Mouse (Mus musculus): Measurements from ENCODE around the gene Mitd1. TPM values are rescaled to one million over a fixed set of nuclear protein-coding genes. Genes with fewer than 3 reads are reported as not detected.

The Mitd1 gene
- polyA plus RNA-seq, 1 experiment from 2014 or later, result 29.1 TPM

DNA sequence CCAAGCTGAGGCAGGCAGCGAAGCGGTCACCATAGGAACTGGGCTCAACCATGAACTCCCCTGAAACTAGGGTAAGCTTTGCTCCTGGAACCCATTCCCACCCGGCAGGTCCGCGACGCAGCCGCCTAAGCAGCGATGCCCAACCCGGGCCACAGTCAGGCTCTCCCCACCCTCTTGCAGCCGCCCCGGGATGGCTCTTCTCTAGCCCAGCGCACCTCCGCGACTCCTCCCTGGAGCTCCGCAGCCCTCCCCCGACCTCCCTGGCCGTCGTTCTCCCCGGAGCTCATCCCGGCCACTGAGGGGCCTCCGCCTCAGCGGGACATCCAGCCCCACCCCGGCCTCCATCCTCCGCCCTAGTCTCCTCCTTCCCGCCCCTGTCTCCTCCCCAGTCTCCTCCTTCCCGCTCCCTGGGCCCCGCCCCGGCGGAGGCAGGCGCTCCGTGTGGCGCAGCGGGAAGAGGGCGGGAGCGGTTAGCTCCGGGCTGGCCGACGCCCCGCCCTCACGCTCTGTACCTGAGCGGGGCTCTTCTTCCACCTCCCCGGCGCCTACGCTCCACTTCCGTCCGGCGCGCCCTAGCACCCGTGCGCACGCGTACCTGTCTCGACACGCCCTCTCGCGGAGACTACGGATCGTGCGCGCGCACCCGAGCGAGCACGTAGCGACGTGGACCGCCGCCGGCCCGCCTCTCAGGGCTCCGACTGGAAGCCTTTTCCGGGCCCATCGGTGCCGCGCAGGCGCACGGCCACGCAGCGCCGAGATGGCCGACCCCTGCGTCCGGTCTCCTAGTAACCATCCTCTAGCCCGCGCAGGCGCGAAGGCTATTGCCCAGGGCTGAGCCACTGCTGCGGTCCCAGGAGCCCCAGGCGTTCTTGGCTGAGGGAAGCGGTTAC is 25.5 kb downstream of the Mitd1 start:
- no peaks in the 10 kb centered on the region for H3K9me3 ChIP-seq (ENCODE audit: control insufficient read depth, low read length)
- no peaks in the 10 kb centered on the region for H3K27me3 ChIP-seq (replicated peaks; ENCODE audit: control insufficient read depth, insufficient read depth, low read length)
- peak overlapping the region; percentile 57 for H3K9ac ChIP-seq (ENCODE audit: low read length)
- no peaks in the 10 kb centered on the region for H3K4me1 ChIP-seq (replicated peaks; ENCODE audit: control insufficient read depth, insufficient read depth, low read length)
- no peaks in the 10 kb centered on the region for H3K36me3 ChIP-seq (ENCODE audit: control insufficient read depth, insufficient read depth, low read length)
- peak overlapping the region; percentile 58 for H3K27ac ChIP-seq (ENCODE audit: low read depth)
- H3K4me2 ChIP-seq (ENCODE audit: low read length), result peak overlapping the region; percentile 64
- under 1% methylated on average over 89 of the region's 90 CpGs for WGBS
- ATAC-seq (replicated peaks; ENCODE audit: low FRiP score, low TSS enrichment, low read depth), result peak; percentile 99
- H3K4me3 ChIP-seq (ENCODE audit: low read depth, low read length), result peak overlapping the region; percentile 55
- DNase-seq (ENCODE audit: low spot score), result peak; percentile 97

DNA sequence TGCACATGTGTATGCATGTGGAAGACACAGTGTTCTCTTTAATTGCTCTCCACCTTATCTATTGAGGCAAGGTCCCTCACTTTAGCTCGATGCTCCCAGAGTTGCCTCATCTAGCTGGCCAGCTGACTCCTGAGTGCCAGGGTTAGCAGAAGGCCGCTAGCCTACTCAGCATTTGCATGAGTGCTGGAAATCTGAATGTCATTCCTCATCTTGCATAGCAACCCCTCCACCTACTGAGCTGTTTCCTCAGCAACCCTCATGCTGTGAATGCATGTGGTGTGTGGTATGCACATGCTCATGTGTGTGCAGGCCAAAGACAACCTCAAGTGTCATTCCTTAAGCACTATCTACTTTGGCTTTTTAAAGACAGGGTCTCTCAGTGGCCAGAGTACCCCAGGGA is 39.5 kb downstream of the Mitd1 start:
- Histone ChIP-seq H3K9me3 (ENCODE audit: control insufficient read depth, low read length) (no peaks in the 10 kb centered on the region), H3K27ac (ENCODE audit: low read depth) (no peak overlapping the region), H3K27me3 (replicated peaks; ENCODE audit: control insufficient read depth, insufficient read depth, low read length) (no peaks in the 10 kb centered on the region), H3K4me1 (replicated peaks; ENCODE audit: control insufficient read depth, insufficient read depth, low read length) (no peaks in the 10 kb centered on the region), H3K4me3 (ENCODE audit: low read depth, low read length) (no peak overlapping the region), H3K9ac (ENCODE audit: low read length) (no peak overlapping the region), H3K4me2 (ENCODE audit: low read length) (no peak overlapping the region), H3K36me3 (ENCODE audit: control insufficient read depth, insufficient read depth, low read length) (no peaks in the 10 kb centered on the region)
- no peak for ATAC-seq (replicated peaks; ENCODE audit: low FRiP score, low TSS enrichment, low read depth)
- 64% methylated on average over 2 of the region's 2 CpGs for WGBS
- no peak for DNase-seq (ENCODE audit: low spot score)

DNA sequence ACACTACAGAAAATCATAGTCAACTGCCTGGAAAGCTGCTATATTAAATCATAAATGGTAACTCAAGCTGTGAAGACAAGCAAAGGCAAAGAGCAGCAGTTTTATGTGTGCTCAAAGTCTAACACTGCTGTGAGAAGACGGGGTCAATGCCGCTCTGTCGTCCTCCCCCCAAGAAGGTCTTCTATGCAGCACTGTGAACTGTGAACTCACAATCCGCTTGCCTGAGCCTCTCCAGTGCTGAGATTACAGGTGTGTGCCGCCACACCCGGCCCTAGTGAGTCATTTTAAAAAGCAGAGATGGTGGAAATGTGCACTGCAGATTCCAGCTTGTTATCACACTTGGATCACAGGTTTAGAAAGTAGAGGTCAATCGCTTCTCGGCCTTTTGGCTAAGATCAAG is 43.3 kb downstream of the Mitd1 start:
- no peak for ATAC-seq (replicated peaks; ENCODE audit: low FRiP score, low TSS enrichment, low read depth)
- no peak for DNase-seq (ENCODE audit: low spot score)
- 79% methylated on average over 8 of the region's 8 CpGs for WGBS
- Histone ChIP-seq H3K4me1 (replicated peaks; ENCODE audit: control insufficient read depth, insufficient read depth, low read length) (no peaks in the 10 kb centered on the region), H3K4me2 (ENCODE audit: low read length) (no peak overlapping the region), H3K9me3 (ENCODE audit: control insufficient read depth, low read length) (no peaks in the 10 kb centered on the region), H3K4me3 (ENCODE audit: low read depth, low read length) (no peak overlapping the region), H3K36me3 (ENCODE audit: control insufficient read depth, insufficient read depth, low read length) (no peaks in the 10 kb centered on the region), H3K27me3 (replicated peaks; ENCODE audit: control insufficient read depth, insufficient read depth, low read length) (no peaks in the 10 kb centered on the region), H3K9ac (ENCODE audit: low read length) (no peak overlapping the region), H3K27ac (ENCODE audit: low read depth) (no peak overlapping the region)

DNA sequence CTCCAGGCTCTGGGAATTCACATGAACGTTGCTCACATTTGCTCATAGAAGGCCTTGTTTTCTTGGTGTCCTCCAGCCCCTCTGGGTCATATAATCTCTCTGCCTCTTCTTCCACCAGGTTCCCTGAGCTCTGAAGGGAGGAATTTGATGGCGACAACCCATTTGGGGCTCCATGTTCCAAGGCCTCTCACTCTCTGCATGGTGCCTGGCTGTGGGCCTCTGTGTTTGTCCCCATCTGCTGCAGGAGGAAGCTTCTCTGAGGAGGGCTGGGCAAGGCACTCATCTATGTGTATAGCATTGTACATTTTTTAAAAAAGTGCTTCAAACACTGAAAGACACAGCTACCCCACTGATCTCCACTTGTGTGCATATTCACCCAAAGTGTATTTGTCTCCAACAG is 58.5 kb downstream of the Mitd1 start:
- no peak for DNase-seq (ENCODE audit: low spot score)
- 55% methylated on average over 2 of the region's 2 CpGs for WGBS

More for the DNA sequence above, 58.5 kb downstream of the Mitd1 start:
- no peaks in the 10 kb centered on the region for H3K4me1 ChIP-seq (replicated peaks; ENCODE audit: control insufficient read depth, insufficient read depth, low read length)
- no peak overlapping the region for H3K27ac ChIP-seq (ENCODE audit: low read depth)
- no peaks in the 10 kb centered on the region for H3K27me3 ChIP-seq (replicated peaks; ENCODE audit: control insufficient read depth, insufficient read depth, low read length)
- no peak overlapping the region for H3K9ac ChIP-seq (ENCODE audit: low read length)
- no peaks in the 10 kb centered on the region for H3K36me3 ChIP-seq (ENCODE audit: control insufficient read depth, insufficient read depth, low read length)
- no peak for ATAC-seq (replicated peaks; ENCODE audit: low FRiP score, low TSS enrichment, low read depth)
- no peak overlapping the region for H3K4me3 ChIP-seq (ENCODE audit: low read depth, low read length)
- H3K4me2 ChIP-seq (ENCODE audit: low read length), result no peak overlapping the region
- no peaks in the 10 kb centered on the region for H3K9me3 ChIP-seq (ENCODE audit: control insufficient read depth, low read length)

Other genes with a start within 250 kb of the Mitd1 start
- 11.8 and 12.6 TPM in 2 replicates for gene 2010300C02Rik, start 170.3 kb downstream of the Mitd1 start, polyA plus RNA-seq (2014; fragmentation: Nextera tagmentation; extraction: Ambion mirVana)
- gene Tsga10, start 24.0 kb downstream of the Mitd1 start, polyA plus RNA-seq (2014; fragmentation: Nextera tagmentation; extraction: Ambion mirVana), result 4.9 and 5.2 TPM in 2 replicates
- gene Lipt1, start 18.7 kb downstream of the Mitd1 start, polyA plus RNA-seq (2014; fragmentation: Nextera tagmentation; extraction: Ambion mirVana), result 9.0 and 9.6 TPM in 2 replicates
- 269 and 295 TPM in 2 replicates for gene Mrpl30, start 66 bp upstream of the Mitd1 start, polyA plus RNA-seq (2014; fragmentation: Nextera tagmentation; extraction: Ambion mirVana)
- not detected in 2 replicates for gene Lyg2, start 26.1 kb upstream of the Mitd1 start, polyA plus RNA-seq (2014; fragmentation: Nextera tagmentation; extraction: Ambion mirVana)
- gene Lyg1, start 67.3 kb upstream of the Mitd1 start, polyA plus RNA-seq (2014; fragmentation: Nextera tagmentation; extraction: Ambion mirVana), result not detected in 2 replicates
- 135 and 138 TPM in 2 replicates for gene Txndc9, start 107.5 kb upstream of the Mitd1 start, polyA plus RNA-seq (2014; fragmentation: Nextera tagmentation; extraction: Ambion mirVana)
- gene Eif5b, start 107.6 kb upstream of the Mitd1 start, polyA plus RNA-seq (2014; fragmentation: Nextera tagmentation; extraction: Ambion mirVana), result 25.7 and 27.1 TPM in 2 replicates
- gene Rev1, start 239.4 kb upstream of the Mitd1 start, polyA plus RNA-seq (2014; fragmentation: Nextera tagmentation; extraction: Ambion mirVana), result 25.9 and 27.9 TPM in 2 replicates